Mouse (Mus musculus) limb, embryonic 11.5 days (tissue): ENCODE measurements at regions not wholly inside any gene's neighbourhood (a gene's known extent, or its start where the extent isn't known, plus 50 kb on each side); places are given as distances from the start of the nearest gene placed in this dataset.
"Not testable (repeated sequence)": the region's sequence is repeated elsewhere in the genome, so short reads cannot be mapped to it uniquely, and the experiment has no call there.

Experiments used
- ATAC-seq: fragments of 200-750 bp; cut with Nextera tagmentation; 2 replicates; pipeline ENCODE4 v1.8.0; 2017; ENCODE audit warnings: low read depth; ENCODE audit not compliant: insufficient number of reproducible peaks, low FRiP score, low TSS enrichment
- DNase-seq: peaks from one replicate; pipeline ENCODE4 v3.0.0-alpha.2; 2015; ENCODE audit warnings: low spot score
- H3K27ac ChIP-seq: fragments of 300-500 bp; sonication (generic); replicated peaks from 2 replicates; pipeline ENCODE4 v1.5.1; 2014; ENCODE audit warnings: low read depth, mild to moderate bottlenecking, low read length
- H3K27me3 ChIP-seq: fragments of 300-500 bp; sonication (generic); 2 replicates; pipeline ENCODE4 v1.6.1; 2014; ENCODE audit warnings: mild to moderate bottlenecking, low read length, mixed read lengths; ENCODE audit not compliant: control insufficient read depth, insufficient read depth
- H3K36me3 ChIP-seq: fragments of 300-500 bp; sonication (generic); 2 replicates; pipeline ENCODE4 v1.6.1; 2014; ENCODE audit warnings: mild to moderate bottlenecking, low read length, moderate library complexity, mixed read lengths; ENCODE audit not compliant: control insufficient read depth, insufficient read depth
- H3K4me1 ChIP-seq: fragments of 300-500 bp; sonication (generic); 2 replicates; pipeline ENCODE4 v1.6.1; 2014; ENCODE audit warnings: low read length, mixed read lengths; ENCODE audit not compliant: control insufficient read depth, insufficient read depth
- H3K4me2 ChIP-seq: fragments of 300-500 bp; sonication (generic); 2 replicates; pipeline ENCODE4 v1.6.1; 2014; ENCODE audit warnings: low read depth, mild to moderate bottlenecking, moderate library complexity; ENCODE audit not compliant: severe bottlenecking
- H3K4me3 ChIP-seq: fragments of 300-500 bp; sonication (generic); 2 replicates; pipeline ENCODE4 v1.5.1; 2014; ENCODE audit warnings: low read depth, low read length
- H3K9ac ChIP-seq: fragments of 300-500 bp; sonication (generic); 2 replicates; pipeline ENCODE4 v1.6.1; 2014; ENCODE audit warnings: mild to moderate bottlenecking, low read length
- H3K9me3 ChIP-seq: fragments of 300-500 bp; sonication (generic); 2 replicates; pipeline ENCODE4 v1.6.1; 2016; ENCODE audit warnings: low read length; ENCODE audit not compliant: control insufficient read depth
- WGBS: fragments of 180-500 bp; shearing (Covaris S2); extraction: QIAGEN DNeasy Blood & Tissue Kit; methylation state at CpG from one replicate; pipeline ENCODE4 v1.1.7; 2014; 5-methylcytosine and 5-hydroxymethylcytosine counted together

DNA sequence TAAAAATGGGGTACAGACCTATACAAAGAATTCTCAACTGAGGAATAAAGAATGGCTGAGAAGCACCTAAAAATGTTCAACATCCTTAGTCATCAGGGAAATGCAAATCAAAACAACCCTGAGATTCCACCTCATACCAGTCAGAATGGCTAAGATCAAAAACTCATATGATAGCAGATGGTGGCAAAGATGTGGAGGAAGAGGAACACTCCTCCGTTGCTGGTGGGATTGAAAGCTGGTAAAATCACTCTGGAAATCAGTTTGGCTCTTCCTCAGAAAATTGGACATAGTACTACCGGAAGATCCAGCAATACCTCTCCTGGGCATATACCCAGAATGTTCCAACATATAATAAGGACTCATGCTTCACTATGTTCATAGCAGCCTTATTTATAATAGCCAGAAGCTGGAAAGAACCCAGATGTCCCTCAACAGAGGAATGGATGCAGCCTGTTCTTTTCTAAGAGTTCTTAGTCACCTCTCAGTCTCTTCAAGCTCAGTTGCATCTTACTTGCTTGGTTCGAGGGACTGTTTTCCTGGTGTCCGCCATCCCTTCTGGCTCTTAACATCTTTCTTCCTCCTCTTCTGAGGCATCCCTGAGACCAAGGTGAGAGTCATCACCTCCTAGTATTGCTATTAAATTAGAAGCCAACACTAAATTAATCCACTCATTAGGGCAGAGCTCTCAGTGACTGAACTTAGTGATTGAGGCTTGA lies 266.8 kb downstream of the Tdrd3 start:
- WGBS = 88% methylated on average over 4 of the region's 4 CpGs
- H3K9me3 ChIP-seq, H3K27ac ChIP-seq, H3K4me3 ChIP-seq, H3K4me1 ChIP-seq, H3K4me2 ChIP-seq, H3K9ac ChIP-seq, H3K27me3 ChIP-seq, H3K36me3 ChIP-seq, ATAC-seq, DNase-seq: not testable (repeated sequence)

DNA sequence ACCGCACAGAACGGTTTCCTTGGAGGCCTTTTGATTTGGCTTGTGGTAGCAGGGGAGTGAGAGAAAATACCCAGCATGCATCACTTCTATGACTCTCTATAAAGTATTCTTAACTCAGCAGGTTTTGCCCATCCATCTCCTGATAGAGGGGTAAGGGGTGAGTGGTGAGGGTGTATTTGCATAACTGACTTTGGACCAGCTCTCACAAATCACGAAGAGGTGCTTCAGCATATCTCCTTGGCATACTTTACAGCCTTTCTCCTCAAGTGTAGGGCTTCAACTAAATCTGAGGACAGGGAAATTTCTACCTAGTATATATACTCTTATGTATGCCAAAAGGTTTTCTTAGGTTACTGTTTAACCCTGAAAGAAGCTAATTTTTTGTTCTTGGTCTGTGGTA lies 273.4 kb downstream of the Tdrd3 start:
- H3K36me3 ChIP-seq = no peaks in the 10 kb centered on the region
- H3K4me3 ChIP-seq = no peak overlapping the region
- H3K9me3 ChIP-seq = no peaks in the 10 kb centered on the region
- no peaks in the 10 kb centered on the region for H3K27me3 ChIP-seq
- no peak overlapping the region for H3K9ac ChIP-seq
- ATAC-seq (no peak), DNase-seq (no peak)
- H3K4me2 ChIP-seq = no peak overlapping the region
- 82% methylated on average over 3 of the region's 3 CpGs for WGBS
- no peak overlapping the region for H3K27ac ChIP-seq
- no peaks in the 10 kb centered on the region for H3K4me1 ChIP-seq

DNA sequence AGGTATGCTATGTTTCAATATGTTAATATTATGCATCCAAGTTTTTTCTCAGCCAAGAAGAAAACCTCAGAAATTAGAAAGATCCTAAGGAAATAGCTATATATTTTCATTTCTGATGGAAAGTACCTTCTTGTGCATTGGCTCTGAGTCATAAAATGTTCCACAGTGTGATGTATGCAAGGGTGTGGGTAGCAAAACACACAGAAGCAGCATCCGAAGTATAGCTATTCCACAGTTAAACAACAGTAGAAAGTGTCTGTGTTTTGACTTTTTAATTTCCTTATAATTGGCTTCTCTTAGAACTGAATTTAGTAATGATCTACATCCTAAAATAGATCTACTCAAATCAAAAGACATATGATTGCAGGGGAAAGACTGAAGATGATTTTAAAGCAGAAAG lies 320.0 kb downstream of the Tdrd3 start:
- H3K4me2 ChIP-seq = no peak overlapping the region
- no peak overlapping the region for H3K27ac ChIP-seq
- no peak for DNase-seq
- no peak overlapping the region for H3K9ac ChIP-seq
- H3K27me3 ChIP-seq = no peaks in the 10 kb centered on the region
- no peak for ATAC-seq
- H3K36me3 ChIP-seq = no peaks in the 10 kb centered on the region
- H3K4me3 ChIP-seq = no peak overlapping the region
- H3K4me1 ChIP-seq = no peaks in the 10 kb centered on the region
- no peaks in the 10 kb centered on the region for H3K9me3 ChIP-seq
- WGBS = 91% methylated on average over 1 of the region's 1 CpGs

DNA sequence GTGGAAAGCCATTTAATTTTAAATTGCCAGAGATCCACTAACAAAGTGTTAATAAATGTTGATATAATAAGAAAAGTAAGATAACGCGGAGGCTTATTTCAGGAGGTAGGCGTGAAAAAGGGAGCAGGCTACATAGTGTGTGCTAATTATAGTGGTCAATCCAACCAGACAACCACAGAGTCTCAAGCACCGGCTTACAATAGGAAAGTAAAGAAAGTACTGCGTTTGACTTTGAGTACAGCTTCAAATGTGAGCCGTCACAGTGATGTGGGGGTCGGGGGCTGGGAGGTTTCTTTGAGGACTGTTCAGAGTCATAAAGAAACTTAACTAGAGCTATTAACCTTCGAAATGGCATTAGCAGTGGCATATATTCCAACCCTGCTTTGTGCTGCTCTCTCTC lies 329.1 kb downstream of the Tdrd3 start:
- no peaks in the 10 kb centered on the region for H3K9me3 ChIP-seq
- no peaks in the 10 kb centered on the region for H3K27me3 ChIP-seq
- H3K36me3 ChIP-seq = no peaks in the 10 kb centered on the region
- 50% methylated on average over 8 of the region's 8 CpGs for WGBS
- no peaks in the 10 kb centered on the region for H3K4me1 ChIP-seq
- H3K27ac ChIP-seq = no peak overlapping the region
- DNase-seq (no peak), ATAC-seq (peak; percentile 44; the same call in 1 of the 2 replicates)
- no peak overlapping the region for H3K4me3 ChIP-seq
- H3K9ac ChIP-seq = no peak overlapping the region
- H3K4me2 ChIP-seq = no peak overlapping the region

DNA sequence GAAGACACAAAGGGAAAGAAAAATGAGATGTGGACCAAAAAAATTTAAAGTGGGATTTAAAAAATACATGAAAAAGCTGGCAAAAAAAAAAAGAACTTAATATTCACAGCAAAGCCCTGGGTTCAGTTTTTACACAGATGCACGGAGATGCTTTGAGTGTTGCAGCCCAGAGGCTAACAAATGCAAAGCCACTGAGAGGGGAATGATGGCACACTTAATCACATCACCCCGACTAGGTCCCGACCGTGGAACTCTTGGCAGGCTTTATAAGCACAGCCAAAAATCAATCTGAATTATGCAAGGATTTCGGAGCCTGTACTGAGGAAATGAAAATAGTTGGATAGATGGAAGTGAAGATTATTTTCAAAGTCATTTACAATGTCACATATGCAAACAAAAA lies 329.6 kb downstream of the Tdrd3 start:
- Histone ChIP-seq H3K4me1 (no peaks in the 10 kb centered on the region), H3K27me3 (no peaks in the 10 kb centered on the region), H3K9ac (no peak overlapping the region), H3K4me2 (no peak overlapping the region), H3K9me3 (no peaks in the 10 kb centered on the region), H3K27ac (no peak overlapping the region), H3K36me3 (no peaks in the 10 kb centered on the region), H3K4me3 (no peak overlapping the region)
- DNase-seq (no peak), ATAC-seq (no peak)
- WGBS = 78% methylated on average over 5 of the region's 5 CpGs

DNA sequence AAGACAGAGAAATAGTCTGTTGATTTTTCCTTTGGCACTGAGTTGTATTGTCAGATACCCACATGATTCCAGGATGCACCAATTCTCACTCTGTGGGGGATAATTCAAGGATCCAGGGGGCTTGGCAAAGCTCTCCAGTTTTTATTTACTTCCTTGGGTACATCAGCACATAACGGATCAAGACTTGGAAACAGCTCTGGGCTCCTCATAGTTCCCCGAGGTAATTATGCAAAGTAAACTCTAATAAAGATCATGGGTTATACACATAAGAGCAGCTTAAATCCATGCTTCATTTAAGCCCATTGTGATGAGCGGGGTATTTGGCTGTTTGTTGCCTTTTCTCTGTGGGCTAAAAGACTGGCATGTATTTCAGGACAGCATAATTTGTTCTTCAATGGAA lies 332.6 kb downstream of the Tdrd3 start:
- DNase-seq (no peak), ATAC-seq (no peak)
- no peak overlapping the region for H3K4me3 ChIP-seq
- no peak overlapping the region for H3K4me2 ChIP-seq
- H3K27ac ChIP-seq = no peak overlapping the region
- 83% methylated on average over 3 of the region's 3 CpGs for WGBS
- H3K27me3 ChIP-seq = no peaks in the 10 kb centered on the region
- H3K9me3 ChIP-seq = no peaks in the 10 kb centered on the region
- H3K36me3 ChIP-seq = no peaks in the 10 kb centered on the region
- H3K4me1 ChIP-seq = no peaks in the 10 kb centered on the region
- no peak overlapping the region for H3K9ac ChIP-seq

DNA sequence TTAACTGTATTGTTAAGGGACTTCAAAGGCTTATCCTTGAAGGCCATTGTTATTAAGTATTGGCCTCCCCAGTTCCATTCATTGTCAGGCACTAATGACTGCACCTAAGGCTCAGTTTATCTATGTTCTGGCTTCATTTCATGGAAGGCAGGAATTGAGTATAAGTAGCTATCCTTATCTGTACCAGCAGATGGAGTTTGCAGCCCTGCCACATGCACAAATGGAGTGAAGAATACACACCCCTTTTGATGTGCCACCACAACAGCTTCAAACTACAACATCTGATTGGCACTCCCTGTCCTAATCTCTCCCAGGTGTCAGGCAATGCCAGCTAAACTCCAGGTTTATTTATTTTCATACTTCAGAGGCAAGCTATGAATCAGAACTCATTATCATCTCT lies 333.3 kb downstream of the Tdrd3 start:
- ATAC-seq (no peak), DNase-seq (no peak)
- Histone ChIP-seq H3K9me3 (no peaks in the 10 kb centered on the region), H3K27ac (no peak overlapping the region), H3K4me2 (no peak overlapping the region), H3K9ac (no peak overlapping the region), H3K4me1 (no peaks in the 10 kb centered on the region), H3K4me3 (no peak overlapping the region), H3K27me3 (no peaks in the 10 kb centered on the region), H3K36me3 (no peaks in the 10 kb centered on the region)

DNA sequence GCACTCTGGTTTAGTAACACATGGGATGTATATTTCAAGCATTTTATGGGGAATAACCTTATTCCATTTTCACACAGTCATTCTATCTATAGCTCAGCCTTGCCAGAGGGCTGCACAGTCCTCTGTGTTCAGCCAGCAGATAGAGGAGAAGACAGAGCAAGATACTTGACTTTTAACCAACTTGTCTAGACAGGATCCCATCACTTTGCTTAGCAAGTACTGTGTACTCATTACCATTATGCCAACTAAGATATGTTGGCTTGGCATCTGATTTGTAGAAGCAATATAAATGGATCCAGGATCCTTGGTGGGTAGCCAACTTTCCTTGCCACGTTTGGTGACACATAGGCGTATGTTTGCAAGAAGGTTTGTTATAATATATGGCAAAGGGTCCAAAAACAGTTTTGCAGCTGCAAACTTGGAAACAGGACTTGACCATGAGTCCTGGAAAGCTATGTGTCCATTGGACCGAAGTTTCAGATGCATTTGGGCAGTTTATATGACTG lies 334.3 kb downstream of the Tdrd3 start:
- Histone ChIP-seq H3K36me3 (no peaks in the 10 kb centered on the region), H3K27me3 (no peaks in the 10 kb centered on the region), H3K9me3 (no peaks in the 10 kb centered on the region), H3K4me1 (no peaks in the 10 kb centered on the region), H3K4me2 (no peak overlapping the region), H3K9ac (no peak overlapping the region), H3K4me3 (no peak overlapping the region), H3K27ac (no peak overlapping the region)
- DNase-seq (no peak), ATAC-seq (no peak)
- whole genome bisulfite sequencing = 85% methylated on average over 3 of the region's 3 CpGs

DNA sequence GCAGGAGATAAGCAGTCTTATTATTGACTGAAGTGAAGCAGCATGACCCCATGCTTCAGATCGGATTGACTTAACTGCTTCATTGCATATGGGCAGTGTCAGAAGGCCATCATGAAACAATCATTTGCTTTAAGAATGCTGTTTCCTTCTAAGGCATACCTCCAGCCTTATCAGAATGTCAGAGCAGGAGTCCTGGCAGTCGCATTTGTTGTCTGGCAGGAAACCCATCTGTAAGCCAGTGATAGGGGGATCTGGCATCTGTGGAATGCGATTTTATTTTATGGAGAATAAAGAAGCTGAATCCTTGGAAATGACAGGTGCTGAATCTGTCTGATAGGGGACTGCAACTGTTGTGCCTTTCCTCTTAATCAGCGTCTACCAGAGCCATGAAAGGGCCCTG lies 338.3 kb downstream of the Tdrd3 start:
- Histone ChIP-seq H3K9me3 (no peaks in the 10 kb centered on the region), H3K36me3 (no peaks in the 10 kb centered on the region), H3K27ac (no peak overlapping the region), H3K4me2 (no peak overlapping the region), H3K4me1 (no peaks in the 10 kb centered on the region), H3K27me3 (no peaks in the 10 kb centered on the region), H3K9ac (no peak overlapping the region), H3K4me3 (no peak overlapping the region)
- no peak for DNase-seq
- 63% methylated on average over 4 of the region's 4 CpGs for WGBS
- ATAC-seq = no peak
